Mouse (Mus musculus) stomach, embryonic 15.5 days (tissue): ENCODE data around the gene Fbxl18. TPM values are rescaled to one million over a fixed set of nuclear protein-coding genes. Genes with fewer than 3 reads are reported as not detected.

ENCODE experiments used
- ATAC-seq: fragments of 200-750 bp; cut with Nextera tagmentation; 2 replicates; pipeline ENCODE4 v1.8.0; 2017; ENCODE audit warnings: low read depth, moderate number of reproducible peaks, moderate TSS enrichment; ENCODE audit not compliant: insufficient read depth, low FRiP score
- H3K27ac ChIP-seq: fragments of 300-500 bp; sonication (generic); 2 replicates; pipeline ENCODE4 v1.5.1; 2015; ENCODE audit warnings: mild to moderate bottlenecking, inconsistent platforms
- H3K27me3 ChIP-seq: fragments of 300-500 bp; sonication (generic); replicated peaks from 2 replicates; pipeline ENCODE4 v1.6.1; 2015; ENCODE audit warnings: inconsistent platforms
- H3K36me3 ChIP-seq: fragments of 300-500 bp; sonication (generic); 2 replicates; pipeline ENCODE4 v1.6.1; 2015; ENCODE audit warnings: inconsistent platforms
- H3K4me1 ChIP-seq: fragments of 300-500 bp; sonication (generic); 2 replicates; pipeline ENCODE4 v1.6.1; 2015; ENCODE audit warnings: inconsistent platforms
- H3K4me2 ChIP-seq: fragments of 300-500 bp; sonication (generic); 2 replicates; pipeline ENCODE4 v1.6.1; 2015; ENCODE audit warnings: mild to moderate bottlenecking, inconsistent platforms
- H3K4me3 ChIP-seq: fragments of 300-500 bp; sonication (generic); replicated peaks from 2 replicates; pipeline ENCODE4 v1.5.1; 2015; ENCODE audit warnings: inconsistent platforms
- H3K9ac ChIP-seq: fragments of 300-500 bp; sonication (generic); 2 replicates; pipeline ENCODE4 v1.6.1; 2015; ENCODE audit warnings: inconsistent platforms
- H3K9me3 ChIP-seq: fragments of 300-500 bp; sonication (generic); 2 replicates; pipeline ENCODE4 v1.6.1; 2016; ENCODE audit warnings: inconsistent platforms
- WGBS: fragments of 180-500 bp; shearing (Covaris S2); methylation state at CpG from one replicate; pipeline ENCODE4 v1.1.7; 2015; 5-methylcytosine and 5-hydroxymethylcytosine counted together
- polyA plus RNA-seq: library from polyadenylated mRNA; unstranded; fragments of >200 nt; fragmentation: Nextera tagmentation; extraction: Ambion mirVana; gene quantifications from 2 replicates; pipeline ENCODE4 v1.2.1, GENCODE M21; 2015

Gene Fbxl18
- polyA plus RNA-seq, 1 experiment from 2014 or later: 12.6 TPM

GRCm38 (mm10) chr5:142818435-142819360 lies 76.5 kb downstream of the Fbxl18 start:
- peak overlapping the region; percentile 66 for H3K4me3 ChIP-seq
- peaks cover 10% of the 10 kb centered on the region for H3K4me1 ChIP-seq
- H3K4me2 ChIP-seq: peak overlapping the region; percentile 79
- H3K27ac ChIP-seq: peak overlapping the region; percentile 100
- no peaks in the 10 kb centered on the region for H3K27me3 ChIP-seq
- no peaks in the 10 kb centered on the region for H3K9me3 ChIP-seq
- peak overlapping the region; percentile 91 for H3K9ac ChIP-seq
- WGBS: under 1% methylated on average over 43 of the region's 43 CpGs
- H3K36me3 ChIP-seq: no peaks in the 10 kb centered on the region
- ATAC-seq: no peak

GRCm38 (mm10) chr5:142817524-142818434 lies 77.4 kb downstream of the Fbxl18 start, which contains the start of gene Tnrc18:
TSS of gene Tnrc18 (minus strand) at chr5:142817662.
- Histone ChIP-seq H3K4me3 (peak within 1 kb of the TSS; percentile 96), H3K9me3 (no peaks in the 10 kb centered on the region), H3K27me3 (no peaks in the 10 kb centered on the region), H3K36me3 (no peaks in the 10 kb centered on the region), H3K9ac (peak within 1 kb of the TSS; percentile 99), H3K4me2 (peak within 1 kb of the TSS; percentile 89), H3K27ac (peak within 1 kb of the TSS; percentile 100), H3K4me1 (peaks cover 10% of the 10 kb centered on the region)
- ATAC-seq: peak; percentile 74
- WGBS: under 1% methylated on average over 53 of the region's 56 CpGs

Other genes with a start within 250 kb of the Fbxl18 start
- gene Slc29a4, start 202.9 kb downstream of the Fbxl18 start, polyA plus RNA-seq: 7.2 and 7.4 TPM in 2 replicates
- gene Tnrc18, start 77.8 kb downstream of the Fbxl18 start, polyA plus RNA-seq: 29.5 and 32.4 TPM in 2 replicates
- gene Actb, start 11.3 kb upstream of the Fbxl18 start, polyA plus RNA-seq: 14,327 and 14,357 TPM in 2 replicates
- 181 and 185 TPM in 2 replicates for gene Fscn1, start 64.9 kb upstream of the Fbxl18 start, polyA plus RNA-seq
- 33.9 and 35.2 TPM in 2 replicates for gene Rnf216, start 217.6 kb upstream of the Fbxl18 start, polyA plus RNA-seq